In genomic region chr3:122865092-122865491, GRCm38 (mm10) we compare ENCODE assay signal across 33 mouse cellular contexts. TPM values are rescaled to one million over a fixed set of nuclear protein-coding genes. Genes with fewer than 3 reads are reported as not detected.
DNase-seq lines count a peak whose midpoint lies in the region; ATAC-seq and TF ChIP-seq lines count a peak whose summit lies in the region.
"Had no signal": no experiment of that assay in that cellular context is flagged by ENCODE, and none has a peak within 500 bp of the region (broad histone marks: within the 10 kb centered on the region; RNA-seq: fewer than 3 reads in every experiment).

No protein-coding gene starts in this region.

- DNase-seq in adrenal gland, postnatal 14 days: peak; percentile 23
- no peak for DNase-seq in adrenal gland, postnatal 25 days
- DNase-seq in lung, postnatal 0 days (ENCODE audit: low spot score): peak; percentile 46
- DNase-seq in lung, postnatal 4 days: no peak
- DNase-seq in adipocyte (ENCODE audit: low spot score): peak; percentile 17
- DNase-seq in thymus, postnatal 4 days: no peak
- DNase-seq: cerebellum, adult 11-12 months; cerebellum, adult 8-10 months; cerebellum, postnatal 10 days; cerebellum, postnatal 36 days; embryo, embryonic 11 days; gastrocnemius, postnatal 25 days; heart, postnatal 14 days; heart, postnatal 4 days had no signal

- no peaks in the 10 kb centered on the region for H3K9me3 ChIP-seq in lung, postnatal 0 days (ENCODE audit: low read length)
- H3K9me3 ChIP-seq: embryonic facial prominence, embryonic 10.5 days; embryonic facial prominence, embryonic 13.5 days; forebrain, embryonic 12.5 days; forebrain, embryonic 15.5 days; heart, embryonic 13.5 days had no signal

- no peak overlapping the region for H3K4me3 ChIP-seq in lung, postnatal 0 days (ENCODE audit: low read depth, low read length)
- H3K4me3 ChIP-seq: embryonic facial prominence, embryonic 10.5 days; embryonic facial prominence, embryonic 13.5 days; erythroblast, embryonic 14.5 days; forebrain, embryonic 12.5 days; forebrain, embryonic 15.5 days; heart, embryonic 13.5 days had no signal

- H3K36me3 ChIP-seq in lung, postnatal 0 days (ENCODE audit: insufficient read depth, low read length): no peaks in the 10 kb centered on the region
- H3K36me3 ChIP-seq: embryonic facial prominence, embryonic 10.5 days; embryonic facial prominence, embryonic 13.5 days; forebrain, embryonic 12.5 days; forebrain, embryonic 15.5 days; heart, embryonic 13.5 days had no signal

- no peak overlapping the region for H3K4me2 ChIP-seq in lung, postnatal 0 days (replicated peaks; ENCODE audit: low read depth, low read length)
- H3K4me2 ChIP-seq: embryonic facial prominence, embryonic 13.5 days; forebrain, embryonic 12.5 days; forebrain, embryonic 15.5 days; heart, embryonic 13.5 days; hindbrain, embryonic 14.5 days had no signal

- no peak for TF ChIP-seq EP300 in lung, postnatal 0 days (IDR thresholded peaks at IDR 0.05)

- no peaks in the 10 kb centered on the region for H3K27me3 ChIP-seq in lung, postnatal 0 days (replicated peaks; ENCODE audit: insufficient read depth, low read length)
- H3K27me3 ChIP-seq: embryonic facial prominence, embryonic 13.5 days; forebrain, embryonic 12.5 days; forebrain, embryonic 15.5 days; heart, embryonic 13.5 days had no signal

- no peak overlapping the region for H3K9ac ChIP-seq in lung, postnatal 0 days (replicated peaks; ENCODE audit: low read depth)
- H3K9ac ChIP-seq: embryonic facial prominence, embryonic 13.5 days; forebrain, embryonic 12.5 days; forebrain, embryonic 15.5 days; heart, embryonic 13.5 days; hindbrain, embryonic 14.5 days had no signal

- no peak for TF ChIP-seq CTCF in lung, postnatal 0 days (IDR thresholded peaks at IDR 0.05)

- 71% methylated on average over 4 of the region's 4 CpGs for WGBS in lung, postnatal 0 days

- peak; percentile 69; the same call in 1 of the 2 replicates for ATAC-seq in lung, postnatal 0 days
- ATAC-seq: CD4-positive, CD25-positive, alpha-beta regulatory T cell, adult 4 months; forebrain, embryonic 15.5 days; hindbrain, postnatal 0 days; inflammation-experienced regulatory T-cells, adult 6 months; intestine, embryonic 16.5 days had no signal

- no peak overlapping the region for H3K27ac ChIP-seq in lung, postnatal 0 days (ENCODE audit: low read length)
- H3K27ac ChIP-seq: embryonic facial prominence, embryonic 10.5 days; embryonic facial prominence, embryonic 13.5 days; forebrain, embryonic 12.5 days; forebrain, embryonic 15.5 days; heart, embryonic 13.5 days; hindbrain, embryonic 14.5 days; hindbrain, postnatal 0 days had no signal

- no peaks in the 10 kb centered on the region for H3K4me1 ChIP-seq in lung, postnatal 0 days (ENCODE audit: insufficient read depth, low read depth, low read length)
- H3K4me1 ChIP-seq: embryonic facial prominence, embryonic 10.5 days; embryonic facial prominence, embryonic 13.5 days; forebrain, embryonic 12.5 days; forebrain, embryonic 15.5 days; heart, embryonic 13.5 days had no signal

RNA-seq across cellular contexts. Expression of gene Fabp2, which starts 29.8 kb away (rescaled TPM):
- 0.68 and 7.3 TPM in 2 replicates for total RNA-seq in adrenal gland, postnatal 14 days (2021)
- 1.00 TPM in 1 of 2 replicates, not detected in the other for total RNA-seq in adrenal gland, postnatal 25 days (2021)
- polyA plus RNA-seq in lung, postnatal 0 days (2015; fragmentation: Nextera tagmentation; extraction: Ambion mirVana): 0.12 TPM in 1 of 2 replicates, not detected in the other
- total RNA-seq: gastrocnemius, adult 8-10 months; gastrocnemius, postnatal 25 days; heart, postnatal 14 days; heart, postnatal 4 days; hindbrain, postnatal 0 days; MEL had no signal
- polyA plus RNA-seq: brain, embryonic 14.5 days; C2C12; CD4-positive, CD25-positive, alpha-beta regulatory T cell, adult 4 months; cortical plate, adult 2 months; embryonic facial prominence, embryonic 10.5 days; embryonic facial prominence, embryonic 13.5 days; erythroblast, embryonic 14.5 days; forebrain, embryonic 12.5 days; forebrain, embryonic 15.5 days; gonadal fat pad, adult 2 months; heart, embryonic 13.5 days; hindbrain, embryonic 11.5 days; hindbrain, embryonic 14.5 days; hindbrain, postnatal 0 days; inflammation-experienced regulatory T-cells, adult 6 months had no signal

RNA-seq across cellular contexts. Expression of gene Gm10959, which starts 54.1 kb away (rescaled TPM):
- not detected in 2 replicates for total RNA-seq in adrenal gland, postnatal 14 days (2021)
- not detected in 2 replicates for total RNA-seq in adrenal gland, postnatal 25 days (2021)
- not detected in 2 replicates for polyA plus RNA-seq in lung, postnatal 0 days (2015; fragmentation: Nextera tagmentation; extraction: Ambion mirVana)
- total RNA-seq: gastrocnemius, adult 8-10 months; gastrocnemius, postnatal 25 days; heart, postnatal 14 days; heart, postnatal 4 days; hindbrain, postnatal 0 days; MEL had no signal
- polyA plus RNA-seq: brain, embryonic 14.5 days; C2C12; CD4-positive, CD25-positive, alpha-beta regulatory T cell, adult 4 months; cortical plate, adult 2 months; embryonic facial prominence, embryonic 10.5 days; embryonic facial prominence, embryonic 13.5 days; erythroblast, embryonic 14.5 days; forebrain, embryonic 12.5 days; forebrain, embryonic 15.5 days; gonadal fat pad, adult 2 months; heart, embryonic 13.5 days; heart, embryonic 16.5 days; hindbrain, embryonic 11.5 days; hindbrain, embryonic 14.5 days; hindbrain, postnatal 0 days; inflammation-experienced regulatory T-cells, adult 6 months; intestine, embryonic 16.5 days had no signal

RNA-seq across cellular contexts. Expression of gene 1810037I17Rik, which starts 58.9 kb away (rescaled TPM):
- 52.0 and 54.5 TPM in 2 replicates for total RNA-seq in adrenal gland, postnatal 14 days (2021)
- total RNA-seq in adrenal gland, postnatal 25 days (2021): 42.8 and 52.2 TPM in 2 replicates
- 162 TPM in 2 replicates for polyA plus RNA-seq in lung, postnatal 0 days (2015; fragmentation: Nextera tagmentation; extraction: Ambion mirVana)

Comparison
In these comparisons a context has a peak if more than half of its experiments do, and no peak if none do; other contexts are left out.
1. DNase-seq: peak in adrenal gland, postnatal 14 days (single experiment), lung, postnatal 0 days (single experiment) and adipocyte (single experiment); none in adrenal gland, postnatal 25 days (single experiment), lung, postnatal 4 days (0 of 2) and thymus, postnatal 4 days (single experiment).